Mouse (Mus musculus) hindbrain, embryonic 13.5 days (tissue): ENCODE results near the gene Gm10217. TPM values are rescaled to one million over a fixed set of nuclear protein-coding genes. Genes with fewer than 3 reads are reported as not detected.

ENCODE experiments used
- ATAC-seq: fragments of 200-750 bp; cut with Nextera tagmentation; 2 replicates; pipeline ENCODE4 v1.8.0; 2017; ENCODE audit warnings: moderate TSS enrichment; ENCODE audit not compliant: low FRiP score
- H3K27ac ChIP-seq: fragments of 300-500 bp; sonication (generic); 2 replicates; pipeline ENCODE4 v1.5.1; 2015; ENCODE audit warnings: inconsistent platforms, mild to moderate bottlenecking, moderate library complexity
- H3K27me3 ChIP-seq: fragments of 300-500 bp; sonication (generic); 2 replicates; pipeline ENCODE4 v1.6.1; 2015; ENCODE audit warnings: mild to moderate bottlenecking, inconsistent platforms
- H3K36me3 ChIP-seq: fragments of 300-500 bp; sonication (generic); 2 replicates; pipeline ENCODE4 v1.6.1; 2015; ENCODE audit warnings: mild to moderate bottlenecking, inconsistent platforms
- H3K4me1 ChIP-seq: fragments of 300-500 bp; sonication (generic); replicated peaks from 2 replicates; pipeline ENCODE4 v1.6.1; 2015; ENCODE audit warnings: inconsistent platforms
- H3K4me2 ChIP-seq: fragments of 300-500 bp; sonication (generic); 2 replicates; pipeline ENCODE4 v1.6.1; 2015; ENCODE audit warnings: inconsistent platforms, mild to moderate bottlenecking, moderate library complexity
- H3K4me3 ChIP-seq: fragments of 300-500 bp; sonication (generic); 2 replicates; pipeline ENCODE4 v1.5.1; 2015; ENCODE audit warnings: mild to moderate bottlenecking, inconsistent platforms
- H3K9ac ChIP-seq: fragments of 300-500 bp; sonication (generic); 2 replicates; pipeline ENCODE4 v1.6.1; 2015; ENCODE audit warnings: mild to moderate bottlenecking, inconsistent platforms
- H3K9me3 ChIP-seq: fragments of 300-500 bp; sonication (generic); 2 replicates; pipeline ENCODE4 v1.6.1; 2016; ENCODE audit warnings: inconsistent platforms
- WGBS: fragments of 180-500 bp; shearing (Covaris S2); methylation state at CpG from one replicate; pipeline ENCODE4 v1.1.7; 2015; 5-methylcytosine and 5-hydroxymethylcytosine counted together
- polyA plus RNA-seq: library from polyadenylated mRNA; unstranded; fragments of >200 nt; fragmentation: Nextera tagmentation; extraction: Ambion mirVana; gene quantifications from 2 replicates; pipeline ENCODE4 v1.2.1, GENCODE M21; 2015

Gm10217 gene
- not detected in 2 replicates for polyA plus RNA-seq

- Histone ChIP-seq H3K4me1 (peaks cover 4% of the 10 kb centered on the region; the same call in 1 of the 2 replicates), H3K9ac (no peak within 1 kb of the TSS), H3K9me3 (no peaks in the 10 kb centered on the region), H3K27me3 (no peaks in the 10 kb centered on the region), H3K4me2 (no peak within 1 kb of the TSS), H3K36me3 (no peaks in the 10 kb centered on the region), H3K27ac (no peak within 1 kb of the TSS), H3K4me3 (no peak within 1 kb of the TSS)
- 94% methylated on average over 3 of the region's 3 CpGs for WGBS
- ATAC-seq, result no peak
Measured at GRCm38 (mm10) chr8:9863951-9864350, at the start of gene Gm10217. TSS of gene Gm10217 (plus strand) at chr8:9864251.

DNA sequence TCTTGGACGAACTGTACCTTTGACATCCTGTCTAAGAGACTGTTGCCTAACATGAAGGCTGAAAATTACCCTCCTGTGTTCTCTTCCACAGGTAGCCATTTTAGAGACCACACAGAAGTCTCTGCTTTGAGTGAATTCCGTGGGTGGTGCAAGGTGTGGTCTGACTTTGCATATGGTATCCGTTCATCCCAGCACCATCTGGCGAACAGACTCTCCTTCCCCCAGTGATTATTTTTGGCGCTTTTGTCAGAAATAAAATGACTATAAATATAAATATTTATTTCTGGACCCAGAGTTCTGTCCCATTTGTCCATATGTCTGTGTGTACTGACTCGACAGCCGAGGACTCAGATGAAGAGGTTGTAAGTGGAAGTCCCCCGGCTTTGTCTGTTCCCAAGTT, 39.3 kb upstream of the Gm10217 start:
- H3K9me3 ChIP-seq, result no peaks in the 10 kb centered on the region
- no peaks in the 10 kb centered on the region for H3K27me3 ChIP-seq
- no peaks in the 10 kb centered on the region for H3K36me3 ChIP-seq
- H3K4me1 ChIP-seq, result no peaks in the 10 kb centered on the region
- 83% methylated on average over 8 of the region's 8 CpGs for WGBS
- no peak overlapping the region for H3K27ac ChIP-seq
- H3K4me2 ChIP-seq, result no peak overlapping the region
- no peak for ATAC-seq
- no peak overlapping the region for H3K4me3 ChIP-seq
- H3K9ac ChIP-seq, result no peak overlapping the region

DNA sequence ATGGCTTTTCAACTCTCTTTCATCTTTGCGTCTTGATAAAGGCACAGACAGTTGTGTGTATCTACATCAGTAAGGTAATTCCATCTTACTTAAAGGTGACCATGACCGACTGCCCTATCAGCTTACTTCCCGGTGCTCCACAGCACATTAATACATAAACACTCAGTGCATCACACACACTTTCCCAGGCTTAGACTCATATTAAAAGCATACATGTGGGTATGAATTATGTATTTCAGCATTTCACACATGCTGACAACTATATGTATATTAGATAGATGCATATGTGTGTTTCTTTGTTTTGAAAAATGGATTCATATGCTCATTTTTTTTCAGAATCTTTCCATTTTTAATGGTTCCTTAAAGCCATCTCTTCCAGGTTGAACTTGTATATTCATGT, 23.8 kb upstream of the Gm10217 start:
- 92% methylated on average over 3 of the region's 3 CpGs for WGBS
- no peaks in the 10 kb centered on the region for H3K27me3 ChIP-seq
- H3K9ac ChIP-seq, result no peak overlapping the region
- H3K4me1 ChIP-seq, result no peaks in the 10 kb centered on the region
- no peak overlapping the region for H3K4me2 ChIP-seq
- H3K9me3 ChIP-seq, result no peaks in the 10 kb centered on the region
- no peaks in the 10 kb centered on the region for H3K36me3 ChIP-seq
- H3K27ac ChIP-seq, result no peak overlapping the region
- no peak for ATAC-seq
- H3K4me3 ChIP-seq, result no peak overlapping the region

DNA sequence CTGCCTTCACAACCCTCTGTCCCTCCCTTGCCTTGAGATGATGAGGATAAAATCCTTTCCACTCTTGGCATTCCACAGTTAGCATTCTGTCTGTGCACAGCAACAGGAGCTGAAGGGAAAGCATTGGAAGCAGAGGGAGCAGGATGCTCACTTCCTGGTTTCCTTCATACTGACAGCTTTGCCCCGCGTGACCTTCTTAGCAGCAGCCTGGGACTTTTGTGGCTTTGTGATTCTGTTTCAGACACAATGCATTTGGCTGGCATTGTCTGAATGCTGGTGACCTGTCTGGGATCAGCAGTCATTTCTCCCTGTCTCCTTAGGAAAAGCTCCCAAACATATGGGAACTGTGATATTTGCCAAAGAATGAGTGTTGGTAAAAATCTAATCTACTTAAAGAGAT, 4.8 kb upstream of the Gm10217 start:
- Histone ChIP-seq H3K4me2 (no peak overlapping the region), H3K27me3 (no peaks in the 10 kb centered on the region), H3K9ac (no peak overlapping the region), H3K4me1 (peaks cover 4% of the 10 kb centered on the region; the same call in 1 of the 2 replicates), H3K36me3 (no peaks in the 10 kb centered on the region), H3K9me3 (no peaks in the 10 kb centered on the region), H3K27ac (no peak overlapping the region), H3K4me3 (no peak overlapping the region)
- ATAC-seq, result no peak
- 18% methylated on average over 2 of the region's 2 CpGs for WGBS

DNA sequence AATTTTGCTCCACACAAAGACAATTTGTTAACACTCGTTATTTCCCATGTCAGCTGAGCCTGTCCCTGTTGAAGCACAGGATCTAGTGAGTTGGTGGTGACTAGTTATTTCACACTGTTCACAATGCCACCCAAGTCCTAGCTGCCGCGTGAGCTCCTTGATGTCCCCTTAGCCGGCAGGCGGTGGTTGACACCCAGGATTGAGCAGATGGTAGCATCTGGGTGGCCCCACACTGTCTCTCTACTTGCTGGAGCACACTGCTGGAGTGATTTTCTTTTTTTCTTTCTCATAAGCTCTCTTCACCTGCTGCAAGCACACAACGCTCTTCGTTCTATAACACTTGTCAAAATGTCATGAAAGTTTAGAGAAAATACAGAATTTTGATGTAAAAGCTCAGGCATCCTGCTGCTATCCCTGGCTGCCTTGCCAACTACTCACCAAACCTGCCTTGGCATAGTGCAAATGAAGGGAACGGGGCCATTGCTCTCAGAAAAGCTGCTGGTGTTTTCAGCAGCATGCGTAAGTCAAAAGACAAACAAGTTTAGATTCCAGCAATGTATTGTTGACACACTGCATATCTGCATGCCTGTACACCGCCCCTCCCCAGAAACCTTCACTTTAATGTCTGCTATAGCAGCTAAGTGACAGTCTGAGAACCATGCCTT, 3.4 kb upstream of the Gm10217 start:
- ATAC-seq, result no peak
- Histone ChIP-seq H3K9ac (no peak overlapping the region), H3K27ac (no peak overlapping the region), H3K27me3 (no peaks in the 10 kb centered on the region), H3K4me1 (peaks cover 4% of the 10 kb centered on the region; the same call in 1 of the 2 replicates), H3K4me2 (no peak overlapping the region), H3K36me3 (no peaks in the 10 kb centered on the region), H3K4me3 (no peak overlapping the region), H3K9me3 (no peaks in the 10 kb centered on the region)
- 74% methylated on average over 10 of the region's 10 CpGs for WGBS

DNA sequence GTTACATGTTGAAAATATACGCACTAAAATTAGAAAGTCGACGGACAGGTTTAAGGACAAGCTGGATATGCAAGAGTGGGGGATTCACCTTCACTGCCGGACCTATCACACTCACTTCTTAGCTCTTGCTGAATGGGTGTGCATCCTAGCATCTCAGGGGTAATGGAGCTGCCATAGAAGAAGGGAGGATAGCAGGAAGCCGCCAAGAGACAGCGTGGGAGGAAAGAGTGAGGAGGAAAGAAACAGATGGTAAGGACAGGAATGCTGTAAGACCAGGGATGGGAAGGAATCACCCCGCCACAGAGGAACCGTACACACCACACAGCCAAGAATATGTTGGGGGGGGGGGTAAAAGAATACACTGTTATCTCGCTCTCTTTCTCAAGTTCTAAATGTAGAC, 1.1 kb downstream of the Gm10217 start:
- no peak for ATAC-seq
- 93% methylated on average over 9 of the region's 9 CpGs for WGBS
- no peaks in the 10 kb centered on the region; the same call in 1 of the 2 replicates for H3K4me1 ChIP-seq
- no peak overlapping the region for H3K9ac ChIP-seq
- no peaks in the 10 kb centered on the region for H3K9me3 ChIP-seq
- H3K27me3 ChIP-seq, result no peaks in the 10 kb centered on the region
- H3K36me3 ChIP-seq, result no peaks in the 10 kb centered on the region
- no peak overlapping the region for H3K4me3 ChIP-seq
- H3K4me2 ChIP-seq, result no peak overlapping the region
- H3K27ac ChIP-seq, result no peak overlapping the region

DNA sequence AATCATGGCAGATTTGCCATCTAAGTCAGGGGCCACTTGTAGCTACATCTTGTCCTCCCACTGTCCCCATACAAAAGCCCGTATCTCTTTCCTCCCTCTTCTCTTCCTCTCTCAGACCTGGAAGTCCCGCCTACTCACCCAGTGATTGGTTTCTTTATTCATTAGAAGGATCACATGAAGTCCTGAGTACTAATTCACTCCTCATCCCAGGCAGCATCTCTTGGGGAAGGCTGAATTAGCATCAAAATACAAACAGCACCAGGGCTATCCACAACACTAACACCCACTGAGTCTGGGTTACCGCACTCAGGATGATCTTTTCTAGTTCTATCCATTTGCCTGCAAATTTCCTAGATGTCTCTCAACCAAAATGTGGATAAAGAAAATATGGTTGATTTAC, 4.0 kb downstream of the Gm10217 start:
- no peaks in the 10 kb centered on the region for H3K9me3 ChIP-seq
- ATAC-seq, result no peak
- no peak overlapping the region for H3K9ac ChIP-seq
- H3K4me1 ChIP-seq, result no peaks in the 10 kb centered on the region
- H3K36me3 ChIP-seq, result no peaks in the 10 kb centered on the region
- no peak overlapping the region for H3K4me2 ChIP-seq
- WGBS, result 49% methylated on average over 3 of the region's 3 CpGs
- no peak overlapping the region for H3K27ac ChIP-seq
- H3K4me3 ChIP-seq, result no peak overlapping the region
- no peaks in the 10 kb centered on the region for H3K27me3 ChIP-seq

GRCm38 (mm10) chr8:9876241-9876640, 12.2 kb downstream of the Gm10217 start:
- Histone ChIP-seq H3K9me3 (no peaks in the 10 kb centered on the region), H3K4me3 (no peak overlapping the region), H3K4me2 (no peak overlapping the region), H3K27me3 (no peaks in the 10 kb centered on the region), H3K4me1 (no peaks in the 10 kb centered on the region), H3K27ac (no peak overlapping the region), H3K9ac (no peak overlapping the region), H3K36me3 (no peaks in the 10 kb centered on the region)
- 69% methylated on average over 1 of the region's 1 CpGs for WGBS
- no peak for ATAC-seq

- ATAC-seq, result no peak
- Histone ChIP-seq H3K9me3 (no peaks in the 10 kb centered on the region), H3K27ac (no peak overlapping the region), H3K4me1 (no peaks in the 10 kb centered on the region), H3K36me3 (no peaks in the 10 kb centered on the region), H3K4me2 (no peak overlapping the region), H3K4me3 (no peak overlapping the region), H3K9ac (no peak overlapping the region), H3K27me3 (no peaks in the 10 kb centered on the region)
- WGBS, result 82% methylated on average over 4 of the region's 4 CpGs
Measured at GRCm38 (mm10) chr8:9879921-9880320, 15.9 kb downstream of the Gm10217 start.

GRCm38 (mm10) chr8:9886714-9887113, 22.7 kb downstream of the Gm10217 start:
- no peaks in the 10 kb centered on the region for H3K36me3 ChIP-seq
- no peaks in the 10 kb centered on the region for H3K9me3 ChIP-seq
- no peak overlapping the region for H3K4me3 ChIP-seq
- H3K27me3 ChIP-seq, result no peaks in the 10 kb centered on the region
- H3K4me2 ChIP-seq, result no peak overlapping the region
- no peak overlapping the region for H3K27ac ChIP-seq
- WGBS, result 35% methylated on average over 4 of the region's 4 CpGs
- no peaks in the 10 kb centered on the region for H3K4me1 ChIP-seq
- no peak for ATAC-seq
- H3K9ac ChIP-seq, result no peak overlapping the region

GRCm38 (mm10) chr8:9899199-9899598, 35.1 kb downstream of the Gm10217 start:
- Histone ChIP-seq H3K9me3 (no peaks in the 10 kb centered on the region), H3K4me2 (no peak overlapping the region), H3K4me3 (no peak overlapping the region), H3K4me1 (no peaks in the 10 kb centered on the region), H3K36me3 (no peaks in the 10 kb centered on the region), H3K27ac (no peak overlapping the region), H3K9ac (no peak overlapping the region), H3K27me3 (no peaks in the 10 kb centered on the region)
- ATAC-seq, result no peak; the same call in 1 of the 2 replicates
- WGBS, result 76% methylated on average over 2 of the region's 2 CpGs

- Histone ChIP-seq H3K27ac (no peak overlapping the region), H3K4me2 (no peak overlapping the region), H3K9ac (no peak overlapping the region), H3K36me3 (no peaks in the 10 kb centered on the region), H3K27me3 (no peaks in the 10 kb centered on the region), H3K9me3 (no peaks in the 10 kb centered on the region), H3K4me1 (no peaks in the 10 kb centered on the region), H3K4me3 (no peak overlapping the region)
- 63% methylated on average over 3 of the region's 3 CpGs for WGBS
- ATAC-seq, result no peak
Measured at GRCm38 (mm10) chr8:9899673-9900072, 35.6 kb downstream of the Gm10217 start.
